Mouse (Mus musculus) yolk sac, embryonic 10.5 days (tissue): ENCODE measurements around the gene Mif4gd.

Experiments
- DNase-seq: peaks from one replicate; pipeline ENCODE4 v3.0.0-alpha.2; 2017; ENCODE audit warnings: low spot score

Mif4gd gene

DNA sequence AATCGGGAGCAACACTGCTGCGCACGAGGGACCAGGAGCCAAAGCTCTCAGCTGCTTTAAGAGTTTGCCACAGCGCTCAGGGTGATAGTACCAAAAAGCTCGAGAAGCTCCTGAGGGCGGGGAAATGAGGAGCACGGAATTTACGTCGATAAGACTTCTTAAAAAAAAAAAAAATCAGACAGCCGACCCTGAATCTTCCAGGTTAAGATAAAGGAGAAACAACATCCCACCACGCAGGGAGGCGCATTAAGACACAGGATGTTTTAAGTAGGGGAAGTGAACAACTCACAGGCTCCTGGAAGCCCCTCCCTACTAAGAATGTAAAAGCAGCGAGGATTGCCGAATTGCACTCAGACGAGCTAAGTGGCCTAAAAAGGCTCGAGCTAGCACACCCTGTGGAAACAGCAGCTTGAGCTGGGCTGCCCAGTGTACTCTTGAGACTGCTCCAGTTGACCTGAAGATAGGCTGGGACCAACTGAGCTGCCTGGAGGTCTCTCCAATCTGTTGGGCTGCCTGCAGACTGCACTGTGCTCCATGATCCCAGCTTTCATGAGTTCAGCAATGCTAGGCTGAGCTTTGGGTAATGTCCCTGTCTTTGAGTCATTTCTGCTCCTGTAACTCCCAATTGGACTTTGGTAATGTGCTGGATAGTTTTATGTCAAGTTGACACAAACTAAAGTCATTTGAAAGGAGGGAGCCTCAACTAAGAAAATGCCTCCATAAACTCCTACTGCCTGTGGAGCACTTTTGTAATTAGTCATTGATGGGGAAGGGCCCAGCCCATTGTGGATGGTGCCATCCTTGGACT is 573 bp upstream of the Mif4gd start:
- no peak for DNase-seq

DNA sequence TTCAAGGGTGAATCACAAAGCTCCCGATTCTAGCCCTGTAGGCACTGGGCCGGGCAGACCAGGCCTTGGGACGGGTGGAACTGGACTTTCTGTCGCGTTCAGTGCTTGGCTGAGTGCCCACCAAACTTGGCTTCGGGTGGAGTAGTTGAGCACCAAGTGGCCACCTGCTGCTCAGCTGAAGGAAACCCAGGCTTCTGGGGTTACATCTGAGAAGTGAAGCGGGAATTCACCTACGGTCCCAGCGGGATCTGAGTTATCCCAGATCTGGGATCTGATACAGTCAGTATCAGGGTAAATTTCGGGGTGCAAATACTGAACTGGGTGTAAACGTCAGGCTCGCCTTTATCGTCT is 735 bp downstream of the Mif4gd start:
- no peak for DNase-seq

DNA sequence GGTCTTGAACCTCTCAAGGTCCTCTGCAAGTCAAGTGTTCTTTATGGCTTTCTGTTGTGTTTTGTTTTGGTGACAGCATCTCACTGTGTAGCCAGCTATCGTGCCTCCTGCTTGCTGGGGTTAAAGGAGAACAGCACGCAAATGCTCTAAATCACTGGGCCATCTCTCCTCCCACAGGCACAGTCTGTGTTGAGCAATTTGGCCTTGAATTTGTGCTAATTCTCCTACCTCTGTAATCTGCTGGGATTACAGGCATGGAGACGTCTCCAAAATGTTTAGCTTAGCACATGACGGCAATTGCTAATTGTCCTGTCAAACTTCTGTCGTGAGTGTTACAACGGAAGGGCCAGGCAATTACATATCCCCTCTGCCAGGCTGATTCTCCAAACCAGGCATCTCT is 1.6 kb downstream of the Mif4gd start:
- no peak for DNase-seq

DNA sequence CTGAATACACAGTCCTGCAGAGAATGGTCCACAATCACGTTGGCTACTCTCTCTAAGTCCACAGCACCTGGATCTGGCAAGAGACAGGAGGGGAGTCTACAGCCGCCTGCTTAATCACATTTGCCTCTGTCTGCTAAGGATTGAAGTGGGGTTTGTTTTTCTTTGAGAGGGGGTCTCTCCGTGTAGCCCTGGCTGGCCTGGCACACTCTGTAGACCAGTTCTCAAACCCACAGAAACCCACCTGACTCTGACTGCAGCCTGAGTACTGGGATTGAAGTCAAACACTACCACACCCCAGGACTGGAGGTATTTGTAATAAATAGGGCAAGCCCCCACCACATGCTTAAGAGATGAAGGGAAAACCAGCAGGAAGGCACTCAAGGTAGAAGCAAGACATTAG is 3.2 kb downstream of the Mif4gd start:
- DNase-seq: no peak

DNA sequence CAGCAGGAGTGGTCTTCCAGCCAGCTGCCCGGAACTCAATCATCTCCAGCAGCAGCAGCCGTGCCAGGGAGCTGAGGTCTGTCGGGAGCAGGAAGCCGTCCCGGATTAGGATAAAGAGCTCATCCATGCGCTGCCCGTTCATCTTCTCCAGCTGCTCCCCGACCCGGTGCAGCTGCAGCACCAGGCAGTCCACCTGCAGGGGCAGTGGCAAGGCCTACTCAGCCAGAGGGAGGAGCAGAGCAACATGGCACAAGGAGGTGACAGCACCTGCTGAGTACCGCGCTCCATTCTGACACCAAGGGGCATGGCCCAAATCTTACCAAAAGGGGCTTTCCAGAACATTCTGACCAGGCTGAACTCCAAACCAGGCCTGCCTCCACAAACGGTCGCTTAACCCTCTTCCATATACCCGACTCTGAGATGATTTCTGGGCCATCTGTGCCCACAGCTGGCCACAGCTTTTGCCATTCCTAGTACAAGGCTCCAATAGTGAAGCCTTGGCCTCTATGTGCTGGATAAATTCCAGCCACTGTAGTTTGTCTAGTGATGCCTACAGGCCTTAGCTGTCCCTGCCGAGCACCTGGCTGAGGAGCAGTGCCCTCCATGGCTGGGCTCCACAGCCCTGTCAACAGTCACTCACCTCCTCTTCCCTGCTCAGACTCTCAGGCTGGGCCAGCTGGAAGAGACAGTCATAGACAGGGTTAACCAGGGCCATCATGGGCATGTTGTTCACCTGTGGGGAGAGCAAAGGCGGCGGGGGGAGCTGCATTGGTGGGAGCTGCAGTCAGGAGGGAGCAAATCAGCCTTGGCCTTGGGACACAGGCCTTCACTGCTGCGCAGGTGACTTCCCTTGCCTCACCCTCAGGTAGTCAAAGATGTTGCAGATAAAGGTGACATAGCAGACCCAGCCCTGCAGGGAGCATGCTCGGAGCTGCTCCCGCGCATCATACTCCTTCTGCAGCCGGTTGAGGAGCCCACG is 4.1 kb downstream of the Mif4gd start:
- DNase-seq: no peak

DNA sequence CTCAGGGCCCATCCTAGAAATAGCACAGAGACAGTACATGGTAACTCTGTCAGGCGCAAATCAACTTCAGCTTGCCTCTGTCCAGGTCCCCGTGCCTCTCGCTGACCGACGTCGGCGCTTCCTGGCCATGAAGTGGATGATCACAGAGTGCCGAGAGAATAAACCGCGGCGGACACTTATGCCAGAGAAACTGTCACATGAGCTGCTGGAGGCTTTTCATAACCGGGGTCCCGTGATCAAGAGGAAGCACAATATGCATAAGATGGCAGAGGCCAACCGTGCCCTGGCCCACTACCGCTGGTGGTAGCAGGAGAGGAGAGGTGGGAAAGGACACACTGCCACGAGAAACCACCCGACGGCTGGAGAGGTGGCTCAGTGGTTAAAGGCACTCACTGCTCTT is 6.0 kb downstream of the Mif4gd start:
- DNase-seq: no peak

DNA sequence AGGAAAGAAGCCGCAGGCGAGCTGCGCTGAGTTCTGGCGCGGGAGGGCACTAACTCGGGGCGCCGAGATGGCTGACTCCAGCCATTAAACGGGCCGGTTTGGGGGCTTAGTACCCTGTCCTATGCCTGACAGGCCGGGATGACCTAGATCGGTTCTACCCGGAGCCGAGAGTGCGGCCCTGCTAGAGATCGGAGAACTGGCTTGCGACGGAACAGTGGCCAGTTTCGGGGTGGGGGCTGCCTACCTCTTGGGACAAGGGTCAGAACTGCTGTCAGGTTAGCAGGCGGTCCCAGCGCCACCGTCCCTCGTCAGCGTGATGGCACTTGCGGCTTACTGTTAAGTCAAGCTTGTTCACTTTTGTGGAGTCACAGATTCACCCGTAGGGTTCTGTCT is 8.5 kb downstream of the Mif4gd start:
- DNase-seq: no peak

DNA sequence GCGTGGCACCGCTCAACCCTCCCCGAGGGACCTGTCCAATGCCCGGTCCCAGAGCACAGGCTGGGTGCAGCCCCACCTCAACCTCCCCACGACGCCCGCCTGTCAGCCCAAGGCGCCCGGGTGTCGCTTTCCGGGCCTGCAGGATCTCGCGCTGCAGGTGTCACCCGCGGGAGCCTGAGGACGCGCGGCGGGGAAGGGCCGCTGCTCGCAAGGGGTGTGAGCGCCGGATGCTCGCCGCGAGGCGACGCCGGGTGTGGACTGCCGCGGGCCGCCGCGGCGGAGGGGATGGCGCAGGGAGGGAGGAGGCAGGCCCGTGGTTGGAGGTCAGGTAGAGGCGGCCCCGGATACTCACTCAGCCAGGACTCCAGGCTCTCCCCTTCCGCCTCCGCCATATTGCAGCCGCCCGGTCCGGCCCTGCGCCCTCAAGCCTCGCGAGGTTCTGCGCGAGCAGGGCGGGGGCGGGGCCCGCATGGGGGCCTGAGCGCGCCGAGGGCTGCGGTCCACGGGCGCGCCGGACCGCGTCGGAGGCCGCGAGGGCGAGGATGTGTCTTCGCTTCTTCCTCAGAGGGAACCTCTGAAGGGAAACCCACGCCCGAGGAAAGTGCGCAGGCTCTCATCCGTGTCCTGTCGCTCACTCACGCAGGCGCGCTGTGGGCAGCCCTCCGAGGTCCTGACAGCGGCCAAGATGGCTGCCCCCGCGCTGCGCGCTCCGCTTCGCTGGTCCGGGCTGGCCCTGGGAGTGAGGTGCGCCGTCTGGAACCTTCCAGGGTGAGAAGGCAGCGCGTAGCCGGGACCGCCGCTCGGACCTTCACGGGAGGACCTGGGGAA is 9.1 kb downstream of the Mif4gd start, which contains the start of the genes Mrps7 and Gga3:
Mrps7 (plus strand) TSS at position 450 of the 828 bp plus-strand sequence.
Gga3 (minus strand) TSS at position 576 of the 828 bp plus-strand sequence.
- DNase-seq: peak; percentile 89

DNA sequence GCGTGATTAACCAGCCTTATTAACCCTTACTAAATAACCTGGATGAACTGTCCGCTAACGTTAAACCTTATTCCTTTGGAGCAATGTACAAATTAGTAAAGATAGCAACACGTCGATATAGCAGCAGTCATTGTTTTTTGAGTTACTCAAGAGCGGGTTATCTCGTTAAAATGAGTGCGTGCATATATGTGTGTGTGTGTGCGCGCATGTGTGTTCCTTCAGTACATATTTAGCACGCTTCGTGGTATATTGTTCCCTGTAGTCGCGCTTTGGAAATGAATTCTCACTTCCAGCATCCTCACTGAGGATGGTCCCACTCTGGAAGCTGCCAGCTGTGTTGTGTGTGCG is 9.7 kb downstream of the Mif4gd start:
- no peak for DNase-seq

DNA sequence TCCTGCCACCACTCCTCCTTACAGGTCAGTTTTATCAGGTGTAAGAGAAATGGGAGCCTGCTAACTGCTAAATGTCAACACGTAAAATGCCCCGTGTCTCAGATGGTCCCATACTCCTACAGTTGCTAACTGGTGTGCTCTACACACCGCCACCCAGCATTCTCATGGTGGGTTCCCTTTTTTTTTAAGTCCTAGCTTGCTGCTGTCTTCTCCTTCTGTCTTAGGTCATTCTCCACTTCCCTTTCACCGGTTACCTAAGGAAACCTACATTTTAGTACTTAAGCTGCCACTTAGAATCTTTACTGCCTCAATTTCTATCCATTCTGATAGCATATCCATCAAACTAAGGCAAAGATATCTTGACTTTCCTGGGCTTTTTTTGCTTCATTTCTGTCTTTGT is 11.6 kb downstream of the Mif4gd start:
- DNase-seq: no peak

DNA sequence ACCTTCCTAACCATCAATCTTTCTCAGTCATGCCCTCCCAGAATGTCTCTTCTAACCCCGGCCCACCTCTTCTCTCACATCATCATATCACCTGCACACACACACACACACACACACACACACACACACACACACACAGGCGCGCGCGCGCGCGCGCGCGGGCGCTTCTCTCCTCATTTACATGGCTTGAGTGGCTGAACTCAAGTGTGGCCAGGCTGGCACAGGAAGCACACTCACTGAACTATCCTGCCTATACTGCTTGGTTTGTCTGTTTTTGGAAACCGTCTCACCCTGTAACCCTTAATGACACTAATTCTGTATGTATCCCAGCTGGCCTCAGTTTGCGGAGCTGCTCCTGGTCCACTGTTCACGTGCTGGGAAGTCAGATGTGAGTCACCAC is 12.0 kb downstream of the Mif4gd start:
- DNase-seq: no peak

DNA sequence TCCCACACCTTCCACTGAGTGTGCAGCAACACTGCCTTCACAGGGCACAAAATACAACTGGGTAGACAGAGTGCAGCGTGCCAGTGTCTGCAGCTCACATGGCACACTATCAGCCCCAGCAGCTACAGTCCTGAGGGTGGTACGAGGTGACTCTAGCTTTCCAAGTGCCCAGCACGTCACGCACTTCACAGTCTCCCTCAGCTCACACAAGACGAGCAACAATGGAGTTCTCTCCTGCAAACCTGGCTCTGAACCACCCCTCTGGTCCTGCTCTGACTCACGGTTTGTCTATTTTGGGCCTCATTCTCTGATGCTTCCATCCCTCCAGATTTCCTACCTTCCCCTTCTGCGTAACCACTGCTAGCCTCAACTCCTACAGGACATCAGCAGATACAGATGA is 13.0 kb downstream of the Mif4gd start:
- DNase-seq: no peak

DNA sequence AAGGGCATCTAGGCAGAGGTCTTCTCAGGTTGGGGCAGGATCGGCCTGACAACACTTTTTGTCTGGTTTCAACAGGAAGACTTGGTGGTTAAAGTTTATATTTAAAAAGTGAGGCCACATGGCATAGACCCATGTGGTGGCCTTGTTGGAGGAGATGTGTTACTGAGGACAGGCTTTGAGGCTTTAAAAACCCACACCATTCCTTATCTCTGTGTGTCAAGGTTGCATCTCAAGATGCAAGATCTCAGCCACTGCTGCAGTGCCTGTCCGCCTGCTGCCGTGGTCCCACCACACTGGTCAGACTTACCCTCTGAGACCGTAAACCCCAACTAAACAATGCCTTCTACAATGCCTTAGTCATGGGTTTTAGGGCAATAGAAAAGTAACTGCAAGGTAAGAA is 14.5 kb downstream of the Mif4gd start:
- DNase-seq: no peak

DNA sequence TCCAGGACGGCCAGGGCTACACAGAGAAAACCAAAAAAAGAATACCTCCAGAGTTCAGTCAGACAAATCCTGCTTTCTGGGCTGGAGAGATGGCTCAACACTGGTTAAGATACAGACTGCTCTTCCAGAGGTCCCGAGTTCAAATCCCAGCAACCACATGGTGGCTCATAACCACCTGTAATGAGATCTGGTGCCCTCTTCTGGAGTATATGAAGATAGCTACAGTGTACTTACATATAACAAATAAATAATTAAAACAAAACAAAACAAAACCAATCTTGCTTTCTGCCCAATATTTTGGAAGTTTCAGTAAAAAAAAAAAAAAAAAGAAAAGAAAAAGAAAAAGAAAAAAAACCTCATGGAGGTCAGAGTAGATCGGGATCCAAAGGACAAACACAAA is 17.6 kb downstream of the Mif4gd start:
- DNase-seq: no peak

DNA sequence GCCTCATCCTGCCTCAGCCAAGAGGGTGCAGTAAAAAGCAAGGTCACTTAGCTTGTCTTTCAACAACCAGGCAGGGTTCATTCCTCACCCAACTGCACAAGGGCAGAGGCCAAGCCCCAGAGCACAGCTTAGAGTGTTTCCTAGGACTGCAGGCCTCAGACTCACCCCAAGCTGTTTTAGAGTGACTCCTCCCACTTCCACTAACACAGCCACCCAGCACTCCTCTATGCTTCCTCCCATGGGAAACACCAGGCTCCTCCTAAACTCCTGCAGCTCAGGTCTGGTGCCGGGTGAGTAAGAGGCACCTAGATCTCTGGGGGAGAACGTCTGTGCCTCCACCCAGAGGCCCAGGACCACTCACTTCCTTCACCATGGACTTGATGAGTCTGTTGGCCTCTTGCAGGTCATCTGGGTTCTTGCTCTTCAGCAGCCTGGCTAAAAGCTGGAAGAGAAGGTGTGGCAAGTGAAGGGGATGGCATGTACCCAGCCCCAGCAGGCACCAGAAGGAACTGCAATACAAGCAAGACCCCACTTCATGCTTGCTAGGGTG is 22.2 kb downstream of the Mif4gd start:
- DNase-seq: no peak

DNA sequence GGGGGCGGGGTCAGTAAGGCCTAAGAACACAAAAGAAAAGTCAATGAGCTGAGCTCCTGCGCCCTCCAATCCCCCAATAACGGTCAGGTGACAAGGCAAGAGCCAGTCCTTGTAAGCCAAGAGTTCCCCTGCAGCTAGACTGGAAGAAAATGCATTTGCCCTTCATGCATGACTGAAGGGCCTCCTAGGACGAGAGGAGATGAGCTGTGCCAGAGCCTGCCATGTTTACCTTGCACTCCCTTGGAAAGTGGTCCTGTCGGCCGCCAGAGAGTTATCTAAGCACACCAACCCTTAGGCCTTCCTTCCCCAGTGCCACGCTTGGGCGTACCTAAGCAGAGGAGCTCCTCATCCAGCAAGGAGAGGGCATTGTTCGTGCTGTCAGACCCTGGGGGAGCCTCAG is 24.8 kb downstream of the Mif4gd start:
- no peak for DNase-seq

DNA sequence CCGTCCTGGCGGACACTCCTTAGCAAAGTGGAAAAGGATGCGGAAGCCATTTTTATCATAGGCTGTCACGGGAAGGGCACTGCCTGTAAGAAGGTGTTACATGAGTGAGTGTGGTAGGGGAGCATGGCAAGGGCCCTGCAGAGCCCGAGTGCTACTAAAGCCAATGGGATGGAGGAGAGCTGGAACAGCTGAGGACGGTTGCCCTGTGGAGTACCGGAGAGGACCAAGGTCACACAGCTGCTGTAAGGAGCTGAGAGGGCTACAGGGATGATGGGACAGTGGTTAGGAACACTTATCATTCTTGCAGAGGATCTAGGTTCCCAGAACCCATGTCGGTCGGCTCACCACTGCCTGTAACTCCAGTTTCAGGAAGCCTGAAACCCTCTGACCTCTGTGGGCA is 26.4 kb downstream of the Mif4gd start:
- no peak for DNase-seq

DNA sequence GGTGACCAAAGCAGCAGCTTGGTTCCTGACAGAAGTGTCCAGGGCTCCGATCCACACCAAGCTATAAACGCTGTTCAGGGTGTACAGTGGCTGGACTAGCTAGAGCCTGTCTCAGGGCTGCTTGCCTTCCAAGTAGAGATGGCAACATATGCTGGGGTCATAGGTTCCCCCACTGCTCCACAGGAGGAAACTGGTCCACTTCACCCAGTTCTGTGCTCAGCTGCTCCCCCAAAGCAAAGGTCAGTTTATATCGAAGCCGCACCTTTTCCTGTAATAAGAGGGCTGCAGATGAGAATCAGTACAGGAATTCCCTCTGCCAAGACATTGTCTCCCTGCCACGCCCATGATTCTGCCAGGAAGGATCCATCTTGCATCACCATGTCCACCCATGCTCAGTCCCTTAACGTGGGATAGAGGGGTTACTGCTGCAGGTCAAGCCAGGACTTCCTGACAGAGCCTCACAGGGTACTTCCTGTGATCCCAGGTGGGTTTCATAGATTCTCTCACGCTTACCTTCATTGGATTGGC is 27.1 kb downstream of the Mif4gd start:
- no peak for DNase-seq

DNA sequence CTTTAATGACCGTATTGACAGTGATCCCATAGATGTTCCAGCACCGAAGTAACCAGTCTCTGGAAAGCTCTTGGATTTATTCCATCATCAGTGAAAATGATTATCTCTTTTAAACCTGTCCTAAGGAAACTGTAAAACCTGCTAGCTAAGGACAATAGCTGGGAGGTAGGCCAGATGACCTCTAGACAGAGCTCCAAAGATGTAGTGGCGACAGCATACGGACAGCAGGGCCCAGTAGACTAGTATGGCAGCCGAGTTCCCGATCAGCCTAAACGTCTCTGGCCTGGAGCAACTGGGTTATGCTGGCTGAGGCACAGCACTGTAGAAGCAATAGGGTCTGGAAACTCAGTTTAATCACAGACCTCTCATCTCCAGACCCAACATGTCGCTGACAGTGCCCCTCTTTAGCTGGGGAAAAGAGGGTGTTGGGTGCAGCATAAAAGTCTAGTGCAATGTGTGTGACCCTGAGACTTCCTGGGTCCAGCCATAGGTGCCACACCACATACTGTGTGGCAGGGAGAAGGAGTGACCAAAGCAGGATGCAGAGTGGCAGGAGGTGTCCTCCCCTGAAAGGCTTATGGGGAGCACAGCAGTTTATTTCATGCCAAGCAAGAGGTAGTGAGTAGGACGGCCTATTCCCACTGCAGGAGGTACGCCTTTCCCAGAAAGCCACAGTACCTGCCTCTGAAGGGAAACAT is 28.2 kb downstream of the Mif4gd start:
- DNase-seq: no peak

DNA sequence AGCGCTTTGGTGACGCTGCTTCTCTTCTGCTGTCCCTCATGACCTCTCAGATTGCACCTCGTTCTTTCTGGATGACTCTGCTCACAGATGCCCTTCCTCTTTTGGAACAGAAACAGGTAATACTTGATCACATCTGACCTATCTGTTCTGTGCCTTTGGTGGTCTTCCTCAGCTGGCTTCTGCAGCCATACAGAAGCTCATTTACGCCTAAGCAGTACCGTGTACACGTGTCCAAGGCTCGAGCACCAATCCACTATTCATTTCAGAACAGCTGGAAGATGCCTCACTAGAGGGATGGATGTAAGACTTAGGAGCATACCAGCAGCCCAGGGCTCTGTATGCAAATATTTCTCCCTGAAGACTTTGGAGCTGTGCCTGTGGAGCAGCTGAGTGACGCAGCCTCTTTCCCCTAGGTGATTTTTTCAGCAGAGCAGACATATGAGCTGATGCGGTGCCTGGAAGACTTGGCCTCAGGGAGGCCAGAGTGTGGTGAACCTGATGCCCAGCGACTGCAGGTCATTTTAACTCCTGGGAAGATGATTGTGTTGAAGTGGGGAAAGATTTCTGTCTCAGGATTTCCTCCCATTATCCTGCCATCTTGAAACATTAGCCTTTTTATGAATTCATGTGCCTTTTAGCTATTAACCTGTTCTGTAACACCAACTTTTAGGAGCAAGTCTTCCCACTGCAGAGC is 29.7 kb downstream of the Mif4gd start:
- DNase-seq: no peak

DNA sequence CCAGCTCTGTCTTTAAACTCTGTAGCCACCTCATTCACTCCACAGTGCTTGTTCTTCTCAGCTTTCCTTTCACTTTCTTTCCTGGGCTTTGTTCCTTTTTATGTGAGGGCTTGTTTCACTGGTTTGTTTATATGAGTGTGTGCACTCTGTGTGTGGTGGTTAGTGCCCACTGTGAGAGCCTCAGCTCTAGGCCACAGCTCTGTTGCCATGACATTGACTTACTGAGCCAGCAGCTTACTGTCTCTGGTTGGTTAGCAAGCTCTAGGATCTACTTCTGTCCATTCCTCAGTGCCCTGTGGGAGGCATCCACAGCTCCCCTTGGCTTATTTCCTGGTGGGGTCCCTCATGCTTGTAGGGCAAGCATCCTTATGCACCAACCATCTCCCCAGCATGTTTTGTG is 33.7 kb downstream of the Mif4gd start:
- DNase-seq: no peak
